In the genomic region with DNA sequence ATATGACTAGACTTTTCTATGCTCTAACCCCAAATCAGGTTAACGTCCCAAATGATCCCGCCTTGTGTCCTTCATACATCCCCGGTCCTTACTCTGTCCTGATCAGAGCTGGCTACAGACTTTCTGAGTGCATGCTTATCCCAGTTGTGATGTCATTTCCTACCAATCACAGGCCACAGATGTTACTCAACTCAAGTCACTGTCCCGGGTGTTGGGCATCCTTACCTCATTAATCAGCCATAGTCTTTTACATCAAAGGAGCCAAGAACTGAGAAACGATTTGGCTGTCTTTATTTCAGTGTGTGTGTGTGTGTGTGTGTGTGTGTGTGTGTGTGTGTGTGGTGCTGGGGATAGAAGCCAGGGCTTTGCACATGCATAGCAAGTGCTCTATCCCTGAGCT, we compare ENCODE assay signal across 20 mouse cellular contexts. TPM values are rescaled to one million over a fixed set of nuclear protein-coding genes. Genes with fewer than 3 reads are reported as not detected.
DNase-seq lines count a peak whose midpoint lies in the region; ATAC-seq and TF ChIP-seq lines count a peak whose summit lies in the region.
"Had no signal": no experiment of that assay in that cellular context is flagged by ENCODE, and none has a peak within 500 bp of the region (broad histone marks: within the 10 kb centered on the region; RNA-seq: fewer than 3 reads in every experiment).

No protein-coding gene starts in this region.

- 0 out of 2 replicates have a peak, but pooled peaks have one; percentile 7 for ATAC-seq in midbrain, postnatal 0 days (ENCODE audit: low FRiP score)
- ATAC-seq in midbrain, embryonic 14.5 days (ENCODE audit: low FRiP score, low TSS enrichment), result no peak
- ATAC-seq in forebrain, embryonic 13.5 days, result no peak
- ATAC-seq: activated CD4-positive, CD25-positive, alpha-beta regulatory T cell, adult 4 months; forebrain, embryonic 16.5 days; intestine, embryonic 15.5 days had no signal

- H3K9me3 ChIP-seq in midbrain, postnatal 0 days (ENCODE audit: low read length), result no peaks in the 10 kb centered on the region
- H3K9me3 ChIP-seq in midbrain, embryonic 14.5 days (ENCODE audit: control insufficient read depth, low read length), result no peaks in the 10 kb centered on the region
- no peaks in the 10 kb centered on the region for H3K9me3 ChIP-seq in forebrain, embryonic 13.5 days (replicated peaks)
- no peaks in the 10 kb centered on the region for H3K9me3 ChIP-seq in forebrain, embryonic 10.5 days
- H3K9me3 ChIP-seq: heart, embryonic 15.5 days; hindbrain, embryonic 12.5 days; intestine, embryonic 15.5 days had no signal

- H3K36me3 ChIP-seq in midbrain, postnatal 0 days (ENCODE audit: insufficient read depth, low read length), result no peaks in the 10 kb centered on the region
- H3K36me3 ChIP-seq in midbrain, embryonic 14.5 days (ENCODE audit: control insufficient read depth, insufficient read depth, low read length), result no peaks in the 10 kb centered on the region
- no peaks in the 10 kb centered on the region for H3K36me3 ChIP-seq in forebrain, embryonic 13.5 days (ENCODE audit: poor library complexity, severe bottlenecking)
- no peaks in the 10 kb centered on the region for H3K36me3 ChIP-seq in forebrain, embryonic 10.5 days (replicated peaks)
- H3K36me3 ChIP-seq: heart, embryonic 15.5 days; hindbrain, embryonic 12.5 days; intestine, embryonic 15.5 days had no signal

- 0 out of 2 replicates have a peak, but pooled peaks cover 6% of the 10 kb centered on the region for H3K4me1 ChIP-seq in midbrain, postnatal 0 days (ENCODE audit: insufficient read depth, low read length)
- H3K4me1 ChIP-seq in midbrain, embryonic 14.5 days (ENCODE audit: control insufficient read depth, insufficient read depth, low read length), result no peaks in the 10 kb centered on the region
- H3K4me1 ChIP-seq in forebrain, embryonic 13.5 days, result peaks cover 15% of the 10 kb centered on the region; the same call in 1 of the 2 replicates
- peaks cover 27% of the 10 kb centered on the region for H3K4me1 ChIP-seq in forebrain, embryonic 10.5 days
- H3K4me1 ChIP-seq: heart, embryonic 15.5 days; intestine, embryonic 15.5 days had no signal

- H3K4me3 ChIP-seq in midbrain, postnatal 0 days (ENCODE audit: low read depth, low read length), result no peak overlapping the region
- no peak overlapping the region for H3K4me3 ChIP-seq in midbrain, embryonic 14.5 days (replicated peaks; ENCODE audit: low read depth, low read length)
- no peak overlapping the region for H3K4me3 ChIP-seq in forebrain, embryonic 13.5 days
- no peak overlapping the region for H3K4me3 ChIP-seq in forebrain, embryonic 10.5 days
- H3K4me3 ChIP-seq: heart, embryonic 15.5 days; hindbrain, embryonic 12.5 days; intestine, embryonic 15.5 days had no signal

- WGBS in midbrain, postnatal 0 days, result 59% methylated on average over 5 of the region's 5 CpGs
- 69% methylated on average over 5 of the region's 5 CpGs for WGBS in midbrain, embryonic 14.5 days
- WGBS in forebrain, embryonic 13.5 days, result 62% methylated on average over 5 of the region's 5 CpGs
- 82% methylated on average over 5 of the region's 5 CpGs for WGBS in forebrain, embryonic 10.5 days

- no peaks in the 10 kb centered on the region for H3K27me3 ChIP-seq in midbrain, postnatal 0 days (ENCODE audit: insufficient read depth, low read length)
- H3K27me3 ChIP-seq in midbrain, embryonic 14.5 days (ENCODE audit: control insufficient read depth, insufficient read depth, low read length), result no peaks in the 10 kb centered on the region
- no peaks in the 10 kb centered on the region for H3K27me3 ChIP-seq in forebrain, embryonic 13.5 days
- H3K27me3 ChIP-seq in forebrain, embryonic 10.5 days (ENCODE audit: poor library complexity, severe bottlenecking), result 0 out of 2 replicates have a peak, but pooled peaks cover 9% of the 10 kb centered on the region
- H3K27me3 ChIP-seq: heart, embryonic 15.5 days; hindbrain, embryonic 12.5 days; intestine, embryonic 15.5 days had no signal

- H3K27ac ChIP-seq in midbrain, postnatal 0 days (ENCODE audit: low read depth, low read length), result no peak overlapping the region
- no peak overlapping the region for H3K27ac ChIP-seq in midbrain, embryonic 14.5 days (replicated peaks; ENCODE audit: low read depth, low read length)
- H3K27ac ChIP-seq in forebrain, embryonic 13.5 days, result no peak overlapping the region
- H3K27ac ChIP-seq in forebrain, embryonic 10.5 days, result no peak overlapping the region
- H3K27ac ChIP-seq: heart, embryonic 15.5 days; hindbrain, embryonic 12.5 days; intestine, embryonic 15.5 days had no signal

- TF ChIP-seq CTCF in midbrain, postnatal 0 days (IDR thresholded peaks at IDR 0.05), result no peak

- H3K4me2 ChIP-seq in midbrain, postnatal 0 days (ENCODE audit: low read depth, low read length, poor library complexity, severe bottlenecking), result no peak overlapping the region
- H3K4me2 ChIP-seq in midbrain, embryonic 14.5 days (ENCODE audit: low read length), result no peak overlapping the region
- H3K4me2 ChIP-seq in forebrain, embryonic 13.5 days, result no peak overlapping the region
- H3K4me2 ChIP-seq: heart, embryonic 15.5 days; hindbrain, embryonic 12.5 days; intestine, embryonic 15.5 days had no signal

- H3K9ac ChIP-seq in midbrain, postnatal 0 days (replicated peaks; ENCODE audit: low read length, poor library complexity, severe bottlenecking), result no peak overlapping the region
- no peak overlapping the region for H3K9ac ChIP-seq in midbrain, embryonic 14.5 days (replicated peaks; ENCODE audit: low read length)
- no peak overlapping the region for H3K9ac ChIP-seq in forebrain, embryonic 13.5 days
- H3K9ac ChIP-seq: heart, embryonic 15.5 days; hindbrain, embryonic 12.5 days; intestine, embryonic 15.5 days had no signal

- DNase-seq in heart, adult 11 months, result peak; percentile 90
- no peak for DNase-seq in heart, postnatal 25 days (ENCODE audit: low spot score)
- DNase-seq in midbrain, postnatal 0 days (ENCODE audit: low spot score), result no peak
- DNase-seq in midbrain, embryonic 14.5 days, result no peak
- peak; percentile 82 for DNase-seq in lung, postnatal 10 days
- no peak for DNase-seq in forebrain, embryonic 10.5 days (ENCODE audit: extremely low spot score, low spot score)
- DNase-seq: cerebellum, adult 11-12 months; gastrocnemius, postnatal 14 days had no signal

- intact Hi-C loops in heart, postnatal 25 days (cut with DNase I), result no loop called here

RNA-seq across cellular contexts. Expression of gene Tppp3, which starts 17.2 kb away (rescaled TPM):
- total RNA-seq in heart, postnatal 25 days (2021), result 10 to 100 TPM; 51.4 TPM
- total RNA-seq in midbrain, postnatal 0 days (2014; rRNA removed), result 75.0 and 82.8 TPM in 2 replicates
- polyA plus RNA-seq in midbrain, postnatal 0 days (2015; fragmentation: Nextera tagmentation; extraction: Ambion mirVana), result 159 and 164 TPM in 2 replicates
- 91.3 and 108 TPM in 2 replicates for polyA plus RNA-seq in midbrain, embryonic 14.5 days (2014; fragmentation: Nextera tagmentation; extraction: Ambion mirVana)
- 34.6 and 40.4 TPM in 2 replicates for polyA plus RNA-seq in forebrain, embryonic 13.5 days (2015; fragmentation: Nextera tagmentation; extraction: Ambion mirVana)
- 23.3 and 23.9 TPM in 2 replicates for polyA plus RNA-seq in forebrain, embryonic 10.5 days (2016; fragmentation: Nextera tagmentation; extraction: Ambion mirVana)

RNA-seq across cellular contexts. Expression of gene Lrrc36, which starts 40.7 kb away (rescaled TPM):
- under 1 TPM; 0.42 to 0.73 TPM for total RNA-seq in heart, postnatal 25 days (2021)
- 0.28 and 0.93 TPM in 2 replicates for total RNA-seq in midbrain, postnatal 0 days (2014; rRNA removed)
- 0.86 and 0.99 TPM in 2 replicates for polyA plus RNA-seq in midbrain, postnatal 0 days (2015; fragmentation: Nextera tagmentation; extraction: Ambion mirVana)
- polyA plus RNA-seq in midbrain, embryonic 14.5 days (2014; fragmentation: Nextera tagmentation; extraction: Ambion mirVana), result 1.5 and 1.7 TPM in 2 replicates
- 0.44 and 0.98 TPM in 2 replicates for polyA plus RNA-seq in forebrain, embryonic 13.5 days (2015; fragmentation: Nextera tagmentation; extraction: Ambion mirVana)
- polyA plus RNA-seq in forebrain, embryonic 10.5 days (2016; fragmentation: Nextera tagmentation; extraction: Ambion mirVana), result 0.36 and 0.93 TPM in 2 replicates
- total RNA-seq: neutrophil, adult 5-6 weeks had no signal
- polyA plus RNA-seq: activated CD4-positive, CD25-positive, alpha-beta regulatory T cell, adult 4 months; macrophage; small intestine, adult 2 months had no signal

RNA-seq across cellular contexts. Expression of gene Kctd19, which starts 40.8 kb away (rescaled TPM):
- under 1 TPM in 1 of 2 experiments, not detected in 1; 0.44 TPM for total RNA-seq in heart, postnatal 25 days (2021)
- 0.09 and 0.16 TPM in 2 replicates for total RNA-seq in midbrain, postnatal 0 days (2014; rRNA removed)
- 0.27 TPM in 2 replicates for polyA plus RNA-seq in midbrain, postnatal 0 days (2015; fragmentation: Nextera tagmentation; extraction: Ambion mirVana)
- polyA plus RNA-seq in midbrain, embryonic 14.5 days (2014; fragmentation: Nextera tagmentation; extraction: Ambion mirVana), result not detected in 2 replicates
- not detected in 2 replicates for polyA plus RNA-seq in forebrain, embryonic 13.5 days (2015; fragmentation: Nextera tagmentation; extraction: Ambion mirVana)
- not detected in 2 replicates for polyA plus RNA-seq in forebrain, embryonic 10.5 days (2016; fragmentation: Nextera tagmentation; extraction: Ambion mirVana)
- total RNA-seq: layer of hippocampus, adult 18-20 months; neutrophil, adult 5-6 weeks had no signal
- polyA plus RNA-seq: activated CD4-positive, CD25-positive, alpha-beta regulatory T cell, adult 4 months; cortical plate, adult 2 months; forebrain, embryonic 16.5 days; hindbrain, embryonic 12.5 days; intestine, embryonic 15.5 days; kidney, embryonic 16.5 days; macrophage; small intestine, adult 2 months had no signal

RNA-seq across cellular contexts. Expression of gene Zdhhc1, which starts 42.6 kb away (rescaled TPM):
- total RNA-seq in heart, postnatal 25 days (2021), result 10 to 100 TPM; 12.8 to 13.6 TPM
- total RNA-seq in midbrain, postnatal 0 days (2014; rRNA removed), result 32.9 and 47.2 TPM in 2 replicates
- 27.3 and 27.9 TPM in 2 replicates for polyA plus RNA-seq in midbrain, postnatal 0 days (2015; fragmentation: Nextera tagmentation; extraction: Ambion mirVana)
- 25.2 and 26.4 TPM in 2 replicates for polyA plus RNA-seq in midbrain, embryonic 14.5 days (2014; fragmentation: Nextera tagmentation; extraction: Ambion mirVana)
- polyA plus RNA-seq in forebrain, embryonic 13.5 days (2015; fragmentation: Nextera tagmentation; extraction: Ambion mirVana), result 20.6 and 24.8 TPM in 2 replicates
- 12.9 and 18.5 TPM in 2 replicates for polyA plus RNA-seq in forebrain, embryonic 10.5 days (2016; fragmentation: Nextera tagmentation; extraction: Ambion mirVana)

Comparison
In these comparisons a context has a peak if more than half of its experiments do, and no peak if none do; other contexts are left out.
1. DNase-seq: peak in heart, adult 11 months (single experiment) and lung, postnatal 10 days (single experiment); none in heart, postnatal 25 days (single experiment), midbrain, postnatal 0 days (single experiment), midbrain, embryonic 14.5 days (single experiment) and forebrain, embryonic 10.5 days (single experiment).